Mouse (Mus musculus): ENCODE measurements around the gene Stx12.

DNA sequence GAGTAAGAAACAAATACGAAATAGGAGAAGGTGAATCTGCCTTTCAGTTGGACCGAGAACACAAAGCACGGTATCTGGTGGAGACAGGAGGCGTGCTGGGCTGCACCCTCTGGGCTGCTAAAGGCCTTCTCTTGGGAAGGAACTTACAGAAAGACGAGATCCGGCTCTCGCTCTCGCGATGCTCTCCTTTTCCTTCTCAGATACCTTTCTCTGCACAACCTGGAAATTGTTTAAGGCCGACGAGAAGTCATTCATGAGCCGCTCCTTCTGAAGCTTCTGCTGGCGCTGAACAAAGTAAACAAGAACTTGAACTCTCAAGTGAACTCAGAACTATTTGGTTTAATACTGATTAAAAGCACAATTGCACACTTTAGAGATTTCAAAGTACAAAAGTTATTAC, 21.3 kb downstream of the Stx12 start:
- TF ChIP-seq CTCF (IDR thresholded peaks at IDR 0.05; ENCODE audit: control insufficient read depth, insufficient read depth, low read length), result no peak
- TF ChIP-seq POLR2A (IDR thresholded peaks at IDR 0.05; ENCODE audit: borderline replicate concordance, control insufficient read depth, low read depth, low read length), result no peak

All from bone marrow, adult 2 months (tissue).